23 mouse cellular contexts compared by ENCODE assay signal in the genomic region with DNA sequence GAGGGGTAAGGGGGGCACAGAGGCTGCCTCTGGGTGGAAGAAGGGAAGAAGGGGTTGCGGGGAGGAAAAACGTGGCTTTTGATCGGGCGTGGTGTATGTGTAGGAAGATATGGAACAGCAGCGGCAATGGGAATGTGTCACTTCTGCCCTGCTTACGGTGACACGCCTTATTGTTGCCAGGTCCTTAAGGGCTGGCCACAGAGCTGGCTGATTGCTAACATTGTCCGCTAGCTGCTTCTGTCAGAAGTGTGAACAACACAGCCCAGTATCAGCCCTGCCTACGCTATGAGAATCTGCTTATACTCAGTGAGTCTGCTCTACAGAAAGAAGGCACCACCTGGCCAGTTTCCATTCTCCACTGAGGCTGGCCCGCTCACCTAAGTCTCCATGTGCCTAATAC. TPM values are rescaled to one million over a fixed set of nuclear protein-coding genes. Genes with fewer than 3 reads are reported as not detected.
A peak's percentile ranks its signal among the peaks of the same experiment; 100 is the strongest.
DNase-seq lines count a peak whose midpoint lies in the region; ATAC-seq and TF ChIP-seq lines count a peak whose summit lies in the region.
"Had no signal": no experiment of that assay in that cellular context is flagged by ENCODE, and none has a peak within 500 bp of the region (broad histone marks: within the 10 kb centered on the region; RNA-seq: fewer than 3 reads in every experiment).

No protein-coding gene starts in this region.

- no peaks in the 10 kb centered on the region for H3K36me3 ChIP-seq in heart, embryonic 13.5 days
- H3K36me3 ChIP-seq in intestine, embryonic 15.5 days, result no peaks in the 10 kb centered on the region
- no peaks in the 10 kb centered on the region for H3K36me3 ChIP-seq in intestine, postnatal 0 days (ENCODE audit: control insufficient read depth, insufficient read depth)
- no peaks in the 10 kb centered on the region for H3K36me3 ChIP-seq in limb, embryonic 11.5 days (ENCODE audit: control insufficient read depth, insufficient read depth, low read length)
- H3K36me3 ChIP-seq: embryonic facial prominence, embryonic 15.5 days; forebrain, embryonic 10.5 days; hindbrain, embryonic 15.5 days had no signal

- no peak; the same call in 1 of the 2 replicates for ATAC-seq in heart, embryonic 13.5 days (ENCODE audit: extremely low read depth, insufficient number of reproducible peaks, low FRiP score, low TSS enrichment)
- ATAC-seq in intestine, embryonic 15.5 days, result peak; percentile 36; the same call in 1 of the 2 replicates
- no peak for ATAC-seq in intestine, postnatal 0 days
- ATAC-seq in limb, embryonic 11.5 days (ENCODE audit: insufficient number of reproducible peaks, low FRiP score, low TSS enrichment, low read depth), result no peak
- ATAC-seq: forebrain, embryonic 14.5 days had no signal

- H3K27ac ChIP-seq in heart, embryonic 13.5 days (replicated peaks), result no peak overlapping the region; the same call in 1 of the 2 replicates
- no peak overlapping the region for H3K27ac ChIP-seq in intestine, embryonic 15.5 days
- no peak overlapping the region for H3K27ac ChIP-seq in intestine, postnatal 0 days (ENCODE audit: low read depth, low read length)
- no peak overlapping the region for H3K27ac ChIP-seq in limb, embryonic 11.5 days (replicated peaks; ENCODE audit: low read depth, low read length)
- H3K27ac ChIP-seq: embryonic facial prominence, embryonic 15.5 days; forebrain, embryonic 10.5 days; gastrocnemius, adult 2 months; hindbrain, embryonic 15.5 days had no signal

- H3K27me3 ChIP-seq in heart, embryonic 13.5 days (replicated peaks), result no peaks in the 10 kb centered on the region
- no peaks in the 10 kb centered on the region for H3K27me3 ChIP-seq in intestine, embryonic 15.5 days (replicated peaks)
- H3K27me3 ChIP-seq in intestine, postnatal 0 days (replicated peaks; ENCODE audit: control insufficient read depth, insufficient read depth, low read length), result no peaks in the 10 kb centered on the region
- H3K27me3 ChIP-seq in limb, embryonic 11.5 days (ENCODE audit: control insufficient read depth, insufficient read depth, low read length), result no peaks in the 10 kb centered on the region
- H3K27me3 ChIP-seq: embryonic facial prominence, embryonic 15.5 days; hindbrain, embryonic 15.5 days had no signal

- no peak for DNase-seq in heart, adult 8-10 months (ENCODE audit: low spot score)
- peak; percentile 4 to 10 for DNase-seq in heart, postnatal 10 days
- peak; percentile 14 for DNase-seq in limb, embryonic 11.5 days (ENCODE audit: low spot score)
- no peak for DNase-seq in spleen, adult 18-20 months
- no peak for DNase-seq in lung, adult 18-20 months
- DNase-seq: adrenal gland, postnatal 10 days; cerebellum, adult 11 months; cerebellum, adult 8-10 months; cerebellum, postnatal 14 days; embryo, embryonic 11 days; gastrocnemius, adult 2 months; gastrocnemius, postnatal 25 days; kidney, adult 11 months had no signal

- H3K4me1 ChIP-seq in heart, embryonic 13.5 days, result no peaks in the 10 kb centered on the region
- no peaks in the 10 kb centered on the region for H3K4me1 ChIP-seq in intestine, embryonic 15.5 days (replicated peaks)
- H3K4me1 ChIP-seq in intestine, postnatal 0 days (replicated peaks; ENCODE audit: control insufficient read depth, insufficient read depth, low read length), result no peaks in the 10 kb centered on the region
- H3K4me1 ChIP-seq in limb, embryonic 11.5 days (ENCODE audit: control insufficient read depth, insufficient read depth, low read length), result no peaks in the 10 kb centered on the region
- H3K4me1 ChIP-seq: embryonic facial prominence, embryonic 15.5 days; forebrain, embryonic 10.5 days; hindbrain, embryonic 15.5 days had no signal

- 0 out of 2 replicates have a peak overlapping the region, but pooled peaks have one; percentile 28 for H3K9ac ChIP-seq in heart, embryonic 13.5 days
- H3K9ac ChIP-seq in intestine, embryonic 15.5 days, result no peak overlapping the region
- H3K9ac ChIP-seq in intestine, postnatal 0 days (ENCODE audit: low read depth, low read length), result no peak overlapping the region
- no peak overlapping the region for H3K9ac ChIP-seq in limb, embryonic 11.5 days (ENCODE audit: low read length)
- H3K9ac ChIP-seq: embryonic facial prominence, embryonic 15.5 days; hindbrain, embryonic 15.5 days had no signal

- peak overlapping the region; percentile 42 for H3K4me2 ChIP-seq in heart, embryonic 13.5 days
- no peak overlapping the region for H3K4me2 ChIP-seq in intestine, embryonic 15.5 days (replicated peaks)
- no peak overlapping the region for H3K4me2 ChIP-seq in intestine, postnatal 0 days (replicated peaks; ENCODE audit: low read depth)
- H3K4me2 ChIP-seq in limb, embryonic 11.5 days (ENCODE audit: low read depth, severe bottlenecking), result no peak overlapping the region
- H3K4me2 ChIP-seq: embryonic facial prominence, embryonic 15.5 days; hindbrain, embryonic 15.5 days had no signal

- peaks cover 14% of the 10 kb centered on the region for H3K9me3 ChIP-seq in heart, embryonic 13.5 days
- no peaks in the 10 kb centered on the region for H3K9me3 ChIP-seq in intestine, embryonic 15.5 days
- no peaks in the 10 kb centered on the region for H3K9me3 ChIP-seq in intestine, postnatal 0 days (ENCODE audit: control insufficient read depth)
- H3K9me3 ChIP-seq in limb, embryonic 11.5 days (ENCODE audit: control insufficient read depth, low read length), result no peaks in the 10 kb centered on the region
- H3K9me3 ChIP-seq: embryonic facial prominence, embryonic 15.5 days; forebrain, embryonic 10.5 days had no signal

- 53% methylated on average over 10 of the region's 10 CpGs for WGBS in heart, embryonic 13.5 days
- WGBS in intestine, embryonic 15.5 days, result 74% methylated on average over 10 of the region's 10 CpGs
- 59% methylated on average over 10 of the region's 10 CpGs for WGBS in intestine, postnatal 0 days
- WGBS in limb, embryonic 11.5 days, result 92% methylated on average over 10 of the region's 10 CpGs

- no peak overlapping the region for H3K4me3 ChIP-seq in heart, embryonic 13.5 days
- H3K4me3 ChIP-seq in intestine, embryonic 15.5 days (replicated peaks), result no peak overlapping the region
- no peak overlapping the region for H3K4me3 ChIP-seq in intestine, postnatal 0 days (ENCODE audit: low read depth, low read length)
- no peak overlapping the region for H3K4me3 ChIP-seq in limb, embryonic 11.5 days (ENCODE audit: low read depth, low read length)
- H3K4me3 ChIP-seq: embryonic facial prominence, embryonic 15.5 days; erythroblast, embryonic 14.5 days; forebrain, embryonic 10.5 days; gastrocnemius, adult 2 months; hindbrain, embryonic 15.5 days had no signal

- no peak for TF ChIP-seq CTCF in intestine, postnatal 0 days (IDR thresholded peaks at IDR 0.05; ENCODE audit: low read depth)

- intact Hi-C loops in heart, postnatal 10 days (cut with DNase I), result no loop called here

RNA-seq across cellular contexts. Expression of gene Fam189a1, which starts 50.9 kb away (rescaled TPM):
- polyA plus RNA-seq in heart, embryonic 13.5 days (2015; fragmentation: Nextera tagmentation; extraction: Ambion mirVana), result 0.32 and 0.57 TPM in 2 replicates
- total RNA-seq in heart, adult 8-10 months (2022), result not detected
- polyA plus RNA-seq in intestine, embryonic 15.5 days (2015; fragmentation: Nextera tagmentation; extraction: Ambion mirVana), result 1.4 TPM in 2 replicates
- 0.66 and 0.82 TPM in 2 replicates for polyA plus RNA-seq in intestine, postnatal 0 days (2015; fragmentation: Nextera tagmentation; extraction: Ambion mirVana)
- not detected for total RNA-seq in heart, postnatal 10 days (2021)
- 0.35 and 0.78 TPM in 2 replicates for polyA plus RNA-seq in limb, embryonic 11.5 days (2014; fragmentation: Nextera tagmentation; extraction: Ambion mirVana)
- total RNA-seq: common myeloid progenitor, adult 5-6 weeks; gastrocnemius, adult 2 months; granulocyte monocyte progenitor cell, adult 5-6 weeks had no signal
- polyA plus RNA-seq: erythroblast, embryonic 14.5 days had no signal

Comparison
In these comparisons a context has a peak if more than half of its experiments do, and no peak if none do; other contexts are left out.
1. DNase-seq: peak in heart, postnatal 10 days (2 of 2) and limb, embryonic 11.5 days (single experiment); none in heart, adult 8-10 months (single experiment), spleen, adult 18-20 months (0 of 2) and lung, adult 18-20 months (0 of 2).